ENCODE assay signal across 8 mouse cellular contexts in the genomic region with DNA sequence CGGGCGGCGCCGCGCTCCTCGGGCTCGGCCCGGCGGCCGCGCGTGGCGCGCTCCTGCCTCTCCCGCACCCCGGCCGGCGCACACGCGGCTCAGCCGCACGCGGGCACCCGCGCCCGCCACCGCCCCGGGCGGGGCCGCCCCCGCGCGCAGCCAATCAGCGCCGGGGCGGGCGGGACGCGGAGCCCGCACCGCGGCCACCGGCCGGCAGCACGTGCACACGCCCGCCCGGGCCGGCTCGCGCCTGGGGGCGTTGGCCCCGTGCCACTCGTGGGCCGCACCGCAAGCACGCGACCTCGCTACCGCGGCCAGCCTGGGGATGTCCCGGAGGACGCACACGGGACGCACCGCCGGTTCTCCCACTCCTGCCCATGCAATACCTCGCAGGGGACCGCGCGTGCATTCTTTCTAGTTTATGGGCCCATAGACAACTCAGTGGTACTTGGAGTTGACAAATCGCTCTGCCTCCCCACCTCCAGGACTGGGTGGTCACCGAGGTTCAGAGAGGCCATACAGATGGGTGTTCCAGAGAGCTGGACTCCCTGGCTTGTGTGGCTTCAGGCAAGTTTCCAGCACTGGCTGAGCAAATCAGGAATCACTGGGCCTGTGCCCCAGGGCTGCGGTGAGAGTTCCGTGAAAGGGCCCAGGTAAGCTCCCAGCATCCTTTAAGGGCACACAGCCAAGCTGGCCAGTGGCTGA. TPM values are rescaled to one million over a fixed set of nuclear protein-coding genes. Genes with fewer than 3 reads are reported as not detected.
DNase-seq lines count a peak whose midpoint lies in the region; ATAC-seq lines count a peak whose summit lies in the region.

A gene (minus strand): TSS at position 66 of the 696 bp plus-strand sequence.

- H3K9ac ChIP-seq in hindbrain, embryonic 14.5 days = peak within 1 kb of the TSS; percentile 62
- H3K9ac ChIP-seq in midbrain, embryonic 15.5 days = peak within 1 kb of the TSS; percentile 57

- H3K27ac ChIP-seq in hindbrain, embryonic 14.5 days = no peak within 1 kb of the TSS
- H3K27ac ChIP-seq in midbrain, embryonic 15.5 days = 0 out of 2 replicates have a peak within 1 kb of the TSS, but pooled peaks have one; percentile 21

- H3K27me3 ChIP-seq in hindbrain, embryonic 14.5 days (ENCODE audit: control insufficient read depth, insufficient read depth, low read length) = peaks cover 54% of the 10 kb centered on the region
- peaks cover 86% of the 10 kb centered on the region for H3K27me3 ChIP-seq in midbrain, embryonic 15.5 days (replicated peaks)

- 0 out of 2 replicates have a peak, but pooled peaks cover 5% of the 10 kb centered on the region for H3K4me1 ChIP-seq in hindbrain, embryonic 14.5 days (replicated peaks; ENCODE audit: control insufficient read depth, insufficient read depth, low read length)
- peaks cover 29% of the 10 kb centered on the region for H3K4me1 ChIP-seq in midbrain, embryonic 15.5 days

- ATAC-seq in hindbrain, embryonic 14.5 days (ENCODE audit: low FRiP score) = peak; percentile 65; the same call in 1 of the 2 replicates
- peak; percentile 75 for ATAC-seq in midbrain, embryonic 15.5 days (replicated peaks)
- ATAC-seq in activated CD4-positive, CD25-positive, alpha-beta regulatory T cell, adult 4 months = no peak

- peak within 1 kb of the TSS; percentile 42 for H3K4me3 ChIP-seq in hindbrain, embryonic 14.5 days (replicated peaks; ENCODE audit: low read length)
- H3K4me3 ChIP-seq in midbrain, embryonic 15.5 days = peak within 1 kb of the TSS; percentile 55

- 1% methylated on average over 51 of the region's 75 CpGs for WGBS in hindbrain, embryonic 14.5 days
- WGBS in midbrain, embryonic 15.5 days = 2% methylated on average over 57 of the region's 75 CpGs

- DNase-seq in embryo, embryonic 11 days = peak; percentile 52
- DNase-seq in embryo, embryonic 9.5 days (ENCODE audit: extremely low spot score) = no peak
- DNase-seq in retina, postnatal 1 day = peak; percentile 63
- DNase-seq in retina, embryonic 14.5 days (ENCODE audit: low spot score) = no peak
- peak; percentile 53 for DNase-seq in hindbrain, embryonic 14.5 days (ENCODE audit: low spot score)
- no peak for DNase-seq in kidney, adult 11 months

- H3K36me3 ChIP-seq in hindbrain, embryonic 14.5 days (replicated peaks; ENCODE audit: control insufficient read depth, insufficient read depth) = no peaks in the 10 kb centered on the region
- no peaks in the 10 kb centered on the region for H3K36me3 ChIP-seq in midbrain, embryonic 15.5 days (replicated peaks)

- H3K9me3 ChIP-seq in hindbrain, embryonic 14.5 days (ENCODE audit: control insufficient read depth, low read length) = no peaks in the 10 kb centered on the region
- H3K9me3 ChIP-seq in midbrain, embryonic 15.5 days = no peaks in the 10 kb centered on the region

- H3K4me2 ChIP-seq in hindbrain, embryonic 14.5 days (replicated peaks) = peak within 1 kb of the TSS; percentile 76
- peak within 1 kb of the TSS; percentile 97 for H3K4me2 ChIP-seq in midbrain, embryonic 15.5 days

RNA-seq across cellular contexts. Expression of the gene that starts here (rescaled TPM):
- polyA plus RNA-seq in hindbrain, embryonic 14.5 days (2014; fragmentation: Nextera tagmentation; extraction: Ambion mirVana) = 13.8 and 15.5 TPM in 2 replicates
- 20.5 and 23.1 TPM in 2 replicates for polyA plus RNA-seq in midbrain, embryonic 15.5 days (2015; fragmentation: Nextera tagmentation; extraction: Ambion mirVana)
- polyA plus RNA-seq in activated CD4-positive, CD25-positive, alpha-beta regulatory T cell, adult 4 months (2017; shearing (Covaris generic)) = not detected

Comparison
In these comparisons a context has a peak if more than half of its experiments do, and no peak if none do; other contexts are left out.
1. RNA of the gene that starts here (polyA plus RNA-seq): 20.5 to 23.1 TPM in midbrain, embryonic 15.5 days and 13.8 to 15.5 TPM in hindbrain, embryonic 14.5 days; not detected in activated CD4-positive, CD25-positive, alpha-beta regulatory T cell, adult 4 months; every median in the first group is over 10 times any median in the second.
2. DNase-seq: peak in embryo, embryonic 11 days (single experiment), retina, postnatal 1 day (single experiment) and hindbrain, embryonic 14.5 days (single experiment); none in embryo, embryonic 9.5 days (single experiment), retina, embryonic 14.5 days (single experiment) and kidney, adult 11 months (single experiment).